Mouse (Mus musculus) frontal cortex, adult 2 months (tissue): ENCODE results near the gene Hadha. TPM values are rescaled to one million over a fixed set of nuclear protein-coding genes. Genes with fewer than 3 reads are reported as not detected.

Experiments used
- DNase-seq, 2 experiments: peaks; one replicate each; pipeline ENCODE4 v3.0.0; 2022; ENCODE audit warnings: low spot score in 1 of 2; ENCODE audit errors: extremely low spot score in 1 of 2
- polyA plus RNA-seq: library from polyadenylated mRNA; depleted of rRNA; stranded (reverse); fragments of >200 nt; gene quantifications from 2 replicates; pipeline ENCODE4 v1.2.3, GENCODE M21; 2012; rRNA removed

Gene Hadha
- 67.4 and 74.4 TPM in 2 replicates for polyA plus RNA-seq

DNA sequence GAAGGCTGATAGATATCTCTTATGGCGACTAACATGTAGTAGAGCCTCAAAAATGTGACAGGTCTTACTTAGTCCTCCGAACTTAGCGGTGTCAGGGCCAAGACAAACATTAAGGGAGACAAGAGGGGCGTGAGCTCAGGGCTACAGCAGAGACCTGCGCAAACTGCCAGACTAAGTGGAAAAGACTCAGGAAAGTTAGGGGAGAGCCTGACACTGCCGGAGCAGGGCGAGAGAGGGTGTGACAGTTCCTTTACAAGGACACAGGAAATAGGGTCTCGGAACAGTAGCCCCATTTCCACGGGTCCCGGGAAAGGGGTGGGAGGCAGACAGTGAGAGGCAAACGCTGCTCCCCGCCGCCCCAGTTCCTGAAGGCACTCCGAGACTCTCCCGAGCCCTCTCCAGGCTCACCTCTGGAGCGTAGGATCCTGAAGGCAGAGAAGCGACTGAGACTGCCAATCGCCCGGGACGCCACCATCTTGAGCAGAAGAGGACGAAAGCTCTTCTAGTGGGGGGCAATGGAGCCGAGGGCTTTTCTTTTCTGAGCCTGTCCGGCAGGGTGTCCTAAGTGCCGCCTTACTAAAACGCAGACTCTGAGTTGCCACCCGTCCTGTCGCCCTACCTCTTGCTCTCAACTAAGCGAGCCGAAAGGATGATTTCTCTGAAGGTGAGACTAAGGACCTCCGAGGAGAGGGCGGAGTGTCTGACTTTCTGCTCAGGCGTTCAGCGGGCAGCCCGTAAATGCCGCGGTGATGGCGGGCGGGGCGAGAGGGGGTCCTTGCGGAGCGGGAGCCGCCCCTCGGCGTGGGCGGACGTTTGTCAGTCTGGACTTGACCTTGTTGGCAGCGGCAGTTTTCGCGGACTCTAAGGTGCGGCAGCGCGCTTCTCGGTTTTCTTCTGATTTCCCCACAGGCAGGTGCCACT lies at the start of gene Hadha, which contains the start of gene Hadhb:
Hadha (minus strand) TSS at position 689 of the 921 bp plus-strand sequence.
Hadhb (plus strand) TSS at position 775 of the 921 bp plus-strand sequence.
- peak; percentile 80 to 95 for DNase-seq

- no peak for DNase-seq
Measured at GRCm38 (mm10) chr5:30204441-30204840, 49.5 kb upstream of the Hadha start.

DNA sequence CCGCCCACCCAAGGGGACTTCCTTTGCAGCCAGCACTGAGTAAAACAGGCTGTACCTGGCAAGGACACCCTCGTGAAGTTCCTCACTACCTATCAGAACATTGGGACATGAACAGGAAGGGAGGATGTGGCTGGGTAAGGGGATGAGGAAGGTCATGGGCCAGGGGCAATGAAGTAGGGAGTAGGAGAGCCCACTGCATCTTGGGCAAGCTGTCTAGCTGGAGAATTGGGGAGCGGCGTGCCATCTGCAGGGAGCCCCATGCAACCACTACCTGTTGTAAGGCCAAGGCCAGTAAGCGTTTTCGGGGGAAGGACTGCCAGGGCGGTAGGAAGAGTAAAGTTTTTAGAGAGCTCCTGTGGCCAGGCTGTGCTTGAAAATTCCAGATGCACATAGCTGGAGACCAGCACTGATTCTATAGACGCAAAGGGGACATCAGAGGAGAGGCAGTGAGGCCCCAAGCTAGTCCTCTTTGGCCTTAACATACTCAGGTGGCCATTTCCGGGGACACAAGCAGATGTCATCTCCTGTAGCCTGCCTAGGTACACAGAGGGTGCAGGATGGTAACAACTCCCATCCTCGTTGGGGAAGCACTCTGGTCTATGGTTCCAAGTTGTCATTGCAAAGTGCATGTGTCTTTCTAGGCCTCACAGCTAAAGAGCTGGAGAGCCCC lies 48.4 kb upstream of the Hadha start:
- DNase-seq, result no peak

- DNase-seq, result no peak
Measured at GRCm38 (mm10) chr5:30202221-30202620, 47.3 kb upstream of the Hadha start.

GRCm38 (mm10) chr5:30201521-30201920 lies 46.6 kb upstream of the Hadha start:
- peak in 1 of 2 experiments; percentile 64 for DNase-seq

GRCm38 (mm10) chr5:30198257-30198656 lies 43.3 kb upstream of the Hadha start:
- no peak for DNase-seq

GRCm38 (mm10) chr5:30195340-30195739 lies 40.4 kb upstream of the Hadha start:
- DNase-seq, result no peak

- DNase-seq, result no peak
Measured at GRCm38 (mm10) chr5:30192452-30192851, 37.5 kb upstream of the Hadha start.

DNA sequence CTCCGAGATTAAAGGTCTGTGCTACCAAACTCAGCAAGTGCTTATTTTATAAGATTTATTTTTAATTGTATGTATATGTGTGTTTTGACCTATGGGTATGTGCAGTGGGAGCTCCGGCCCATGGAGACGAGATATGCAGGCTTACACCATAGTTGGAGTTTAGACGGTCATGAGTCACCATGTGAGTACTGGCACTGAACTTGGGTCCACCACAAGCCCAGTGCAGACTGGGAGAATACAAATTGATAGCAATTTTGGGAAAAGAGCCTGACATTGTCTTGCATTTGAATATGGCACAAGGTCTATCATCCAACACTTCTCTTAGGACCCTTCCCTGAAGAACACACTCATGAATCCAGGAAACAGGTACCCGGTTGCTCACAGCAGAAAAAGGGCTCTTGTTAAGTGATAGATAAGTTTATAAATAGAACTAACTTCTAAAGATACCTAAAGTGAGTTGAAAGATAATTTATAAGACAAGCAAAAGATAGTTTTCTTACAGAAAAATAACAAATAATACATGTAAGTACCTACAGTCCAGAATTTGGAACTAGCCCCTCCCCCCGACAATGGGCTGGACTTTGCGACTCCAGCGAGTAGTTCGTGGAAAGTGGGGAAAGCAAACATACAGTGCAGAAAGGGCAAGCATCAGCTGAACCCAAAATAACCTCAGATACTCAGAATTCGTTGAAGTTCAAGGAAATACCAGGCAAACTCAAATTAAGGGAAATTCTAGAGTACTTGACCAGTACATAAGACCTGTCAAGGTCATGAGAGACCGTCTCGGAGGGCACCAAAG lies 32.9 kb upstream of the Hadha start:
- no peak for DNase-seq

GRCm38 (mm10) chr5:30175811-30176210 lies 20.8 kb upstream of the Hadha start:
- DNase-seq, result no peak

DNA sequence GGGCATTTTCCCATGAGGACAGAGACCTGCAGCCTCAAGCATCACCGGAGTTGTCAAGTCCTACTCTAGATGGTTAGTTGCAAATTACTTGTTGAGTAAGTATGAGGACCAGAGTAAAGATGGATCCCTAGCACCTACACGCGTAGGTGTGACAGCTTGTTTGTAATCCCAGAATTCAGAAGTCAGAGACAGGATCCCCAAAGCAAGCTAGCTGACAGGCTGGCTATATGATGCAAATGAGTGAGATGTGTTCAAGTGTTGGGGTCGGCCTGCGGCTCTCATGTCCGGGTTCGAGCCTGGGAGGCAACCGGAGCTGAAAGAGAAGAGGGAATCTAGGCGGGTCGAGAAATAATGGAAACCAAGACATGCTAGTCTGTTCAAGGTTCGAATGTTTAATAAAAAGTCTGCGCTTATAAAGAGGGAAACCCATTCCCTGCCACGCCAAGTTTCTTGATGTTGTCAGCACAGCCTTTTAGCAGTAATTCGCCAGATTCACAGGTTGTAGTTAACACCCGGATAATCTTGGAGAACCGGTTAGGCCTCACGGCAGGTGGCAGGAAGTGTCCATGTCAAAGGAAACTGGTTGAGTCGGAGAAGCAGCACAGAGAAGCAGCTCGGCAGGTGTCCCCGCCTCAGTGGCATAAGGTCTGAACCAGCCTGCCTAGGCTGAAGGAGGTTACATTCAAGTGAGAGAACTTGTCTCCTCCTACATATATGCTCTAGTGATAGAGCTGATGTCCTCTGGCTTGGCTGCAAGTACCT lies 18.1 kb upstream of the Hadha start:
- no peak for DNase-seq

DNA sequence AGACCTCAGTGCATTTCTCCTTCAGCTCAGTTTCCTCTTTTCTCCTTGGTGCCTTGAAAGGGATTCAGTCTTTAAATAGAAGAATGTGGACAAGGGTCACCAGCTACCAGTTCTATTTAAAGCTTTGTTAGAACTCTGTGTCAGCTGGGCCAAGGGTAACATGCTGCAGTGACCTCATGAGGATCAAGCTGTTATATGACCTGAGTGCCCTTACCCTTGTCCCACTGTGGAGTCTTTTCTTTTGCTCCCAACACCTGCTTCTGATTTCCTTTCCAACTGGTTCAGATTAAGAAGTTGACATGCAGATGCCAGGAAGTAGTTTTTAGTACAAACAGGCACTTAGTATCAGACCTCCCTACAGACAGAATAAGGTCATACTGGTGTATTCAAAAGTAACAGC lies 17.2 kb upstream of the Hadha start:
- no peak for DNase-seq

DNA sequence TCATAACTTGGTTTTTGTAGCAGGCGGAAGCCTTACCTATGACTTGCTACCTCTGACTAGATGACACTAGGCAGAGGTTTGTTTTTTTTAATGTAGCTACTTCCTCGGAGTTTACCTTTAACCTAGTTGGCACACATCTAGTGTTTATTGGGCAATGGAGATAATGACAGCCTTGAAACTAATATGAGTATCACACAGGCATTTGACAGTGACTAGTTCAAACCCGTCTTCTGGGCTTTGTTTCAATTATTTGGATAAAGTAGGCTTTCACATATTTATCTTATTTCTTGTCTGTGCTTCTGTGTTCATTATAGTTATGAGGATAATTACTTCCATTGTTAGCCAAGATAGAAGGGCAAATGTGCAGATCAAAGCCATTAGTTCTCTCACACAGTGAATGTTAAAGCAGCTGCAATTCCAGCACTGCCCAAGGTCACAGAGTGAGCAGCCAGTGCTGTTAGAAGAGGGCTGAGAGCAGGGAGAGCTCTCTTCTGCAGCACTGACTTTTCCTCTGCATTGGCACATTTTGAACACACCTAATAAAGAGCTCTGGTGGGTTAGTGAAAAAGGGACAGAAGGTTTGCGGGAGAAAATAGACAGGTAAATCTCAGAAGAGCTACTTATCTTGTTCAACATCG lies 15.5 kb upstream of the Hadha start:
- DNase-seq, result no peak

DNA sequence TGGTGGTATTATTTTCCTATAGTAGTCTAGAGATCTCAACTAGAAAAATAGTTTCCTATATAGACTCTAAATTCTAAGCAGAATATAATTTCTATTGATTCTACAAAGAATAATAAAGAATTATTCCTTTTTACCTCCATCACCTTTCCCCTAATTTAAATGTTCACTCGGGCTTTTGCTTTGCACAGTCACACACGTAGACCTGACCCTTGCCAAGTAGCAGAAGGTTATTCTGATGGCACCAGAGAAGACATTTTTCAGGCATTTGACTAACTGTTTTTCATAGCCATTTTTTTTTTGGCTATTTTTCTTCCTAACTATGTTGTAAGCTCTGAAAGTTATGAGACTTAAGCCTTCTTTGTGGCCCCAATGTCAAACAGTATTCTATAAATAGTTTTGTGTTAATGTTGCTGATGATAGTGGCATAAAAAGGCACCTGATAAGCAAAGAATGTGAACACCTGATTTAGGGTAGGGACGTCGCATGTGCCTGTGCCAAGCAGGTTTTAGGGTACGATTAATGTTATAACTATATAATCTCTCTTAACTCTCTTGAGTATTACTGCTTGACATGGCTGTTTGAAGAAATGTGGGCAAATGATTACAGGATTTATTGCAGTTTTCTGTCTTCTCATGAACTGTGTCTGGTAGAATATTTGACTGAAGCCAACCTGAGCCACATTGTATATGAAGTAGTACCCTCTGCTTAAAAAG lies 10.4 kb upstream of the Hadha start:
- no peak for DNase-seq

GRCm38 (mm10) chr5:30162339-30162738 lies 7.4 kb upstream of the Hadha start:
- no peak for DNase-seq

GRCm38 (mm10) chr5:30161836-30162235 lies 6.9 kb upstream of the Hadha start:
- no peak for DNase-seq

GRCm38 (mm10) chr5:30159601-30160000 lies 4.6 kb upstream of the Hadha start:
- DNase-seq, result no peak

DNA sequence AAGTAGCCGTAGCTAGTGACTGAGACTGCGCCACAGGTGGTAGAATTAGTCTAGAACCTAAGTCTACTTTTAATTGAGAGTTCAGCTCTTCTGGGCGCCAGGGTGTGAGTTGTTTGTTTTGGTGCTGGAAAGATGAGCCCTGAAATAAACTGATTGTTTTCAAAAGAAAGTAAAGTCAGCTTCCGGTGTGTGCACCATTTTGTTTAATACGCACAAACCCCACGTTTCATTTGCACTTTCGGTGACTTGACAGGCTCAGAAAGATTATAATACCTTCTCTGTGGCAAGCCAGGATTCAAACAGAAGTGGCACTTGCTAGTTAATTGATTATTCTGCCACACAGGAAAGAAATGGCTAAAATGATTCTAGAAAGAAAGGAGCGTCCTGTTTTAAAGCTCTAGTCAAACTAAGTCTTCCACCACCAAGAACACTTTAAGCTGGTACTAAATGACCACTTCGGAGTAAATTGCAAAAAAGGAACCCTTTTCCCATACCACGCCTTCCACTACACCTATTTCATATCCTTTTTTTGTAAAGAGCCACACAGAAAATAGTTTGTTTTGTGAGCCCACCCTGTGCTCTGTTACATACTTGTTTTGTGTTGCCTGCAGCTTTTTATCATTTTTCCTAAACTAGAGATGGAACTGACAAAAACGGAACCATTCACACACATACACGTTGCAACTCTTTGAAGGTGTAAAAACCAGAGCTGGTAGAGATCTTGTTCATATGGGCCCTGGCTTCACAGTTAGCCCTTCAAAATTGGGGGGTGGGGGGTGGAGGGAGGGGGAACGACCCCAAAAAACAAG lies 1.1 kb upstream of the Hadha start:
- no peak for DNase-seq
